Mouse (Mus musculus): ENCODE measurements at regions not wholly inside any gene's neighbourhood (a gene's known extent, or its start where the extent isn't known, plus 50 kb on each side); places are given as distances from the start of the nearest gene placed in this dataset.

DNA sequence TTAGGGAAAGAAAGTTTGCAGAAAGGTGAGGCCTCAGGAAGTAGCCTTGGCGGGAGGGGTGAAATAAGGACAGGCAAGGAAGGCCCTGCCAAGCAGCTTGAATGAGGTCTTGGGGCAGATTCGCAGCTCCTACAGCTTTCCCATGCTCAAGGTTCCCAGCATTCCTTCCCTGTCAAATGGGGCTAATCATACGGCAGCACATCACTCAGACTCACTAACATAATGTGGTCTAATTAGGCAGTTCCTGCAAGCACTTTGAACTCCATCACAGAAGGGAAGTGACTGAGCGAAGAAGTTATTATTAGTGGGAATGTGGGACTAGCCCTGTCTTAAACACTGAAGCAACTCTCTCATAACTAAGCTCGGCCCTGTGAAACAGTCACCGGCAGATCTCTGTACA is 87.1 kb upstream of the Gm10260 start:
- no peak for DNase-seq (ENCODE audit: low spot score)

- DNase-seq (ENCODE audit: low spot score) = no peak
These were observed 84.7 kb upstream of the Gm10260 start for GRCm38 (mm10) chr13:97845148-97845547.

- no peak for DNase-seq (ENCODE audit: low spot score)
These were observed 82.4 kb upstream of the Gm10260 start for GRCm38 (mm10) chr13:97842801-97843200.

DNA sequence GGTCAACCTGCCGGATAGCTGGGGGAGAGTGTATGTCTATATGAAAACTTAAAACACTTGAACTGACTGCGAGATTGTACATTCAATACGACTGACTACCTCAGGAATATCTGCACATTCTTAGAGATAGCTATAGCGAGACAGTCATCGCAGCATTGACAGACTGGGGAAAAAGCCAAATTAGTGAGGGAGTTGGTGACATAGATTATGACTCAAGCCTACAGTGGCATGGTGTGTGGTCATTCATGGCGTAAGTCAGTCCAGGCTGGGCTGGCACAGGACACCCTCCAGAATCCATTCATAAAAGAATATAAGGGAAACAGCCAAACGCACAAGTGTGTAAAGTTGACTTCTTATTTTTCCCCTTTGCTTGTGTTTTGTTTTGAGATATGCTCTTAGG is 81.1 kb upstream of the Gm10260 start:
- no peak for DNase-seq (ENCODE audit: low spot score)

DNA sequence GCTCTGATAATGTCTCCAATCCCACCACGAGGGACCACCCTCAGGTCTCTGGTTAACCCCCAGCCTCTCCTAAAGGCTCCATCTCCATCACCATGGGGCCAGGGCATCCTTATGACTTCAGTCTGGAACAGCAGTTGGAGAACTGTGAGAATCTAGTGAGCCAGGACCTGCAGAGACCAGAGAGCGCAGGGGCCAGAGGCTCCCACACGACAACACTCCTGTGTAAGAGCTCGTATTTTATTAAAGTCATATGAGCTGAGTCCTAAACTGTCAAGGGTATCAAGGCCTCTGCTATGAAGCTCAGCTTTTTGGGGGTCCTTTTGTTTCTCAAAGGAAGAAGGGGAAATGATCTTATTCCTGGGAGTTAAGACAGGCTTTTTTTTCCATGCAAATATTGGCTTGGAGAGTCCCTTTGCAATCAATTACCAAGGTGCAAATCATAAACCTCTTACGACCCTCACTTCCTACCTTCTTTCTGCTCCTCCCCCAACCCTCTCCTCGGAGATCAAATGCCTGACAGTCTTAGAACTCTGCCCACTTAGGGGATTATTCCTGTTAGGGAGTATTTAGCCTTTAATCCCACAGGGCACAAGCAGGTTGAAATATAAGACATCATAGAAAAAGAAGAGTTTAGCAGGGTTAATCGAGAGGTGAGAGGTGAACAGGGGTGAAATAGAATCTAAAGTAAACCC is 79.3 kb upstream of the Gm10260 start:
- DNase-seq (ENCODE audit: low spot score) = no peak

DNA sequence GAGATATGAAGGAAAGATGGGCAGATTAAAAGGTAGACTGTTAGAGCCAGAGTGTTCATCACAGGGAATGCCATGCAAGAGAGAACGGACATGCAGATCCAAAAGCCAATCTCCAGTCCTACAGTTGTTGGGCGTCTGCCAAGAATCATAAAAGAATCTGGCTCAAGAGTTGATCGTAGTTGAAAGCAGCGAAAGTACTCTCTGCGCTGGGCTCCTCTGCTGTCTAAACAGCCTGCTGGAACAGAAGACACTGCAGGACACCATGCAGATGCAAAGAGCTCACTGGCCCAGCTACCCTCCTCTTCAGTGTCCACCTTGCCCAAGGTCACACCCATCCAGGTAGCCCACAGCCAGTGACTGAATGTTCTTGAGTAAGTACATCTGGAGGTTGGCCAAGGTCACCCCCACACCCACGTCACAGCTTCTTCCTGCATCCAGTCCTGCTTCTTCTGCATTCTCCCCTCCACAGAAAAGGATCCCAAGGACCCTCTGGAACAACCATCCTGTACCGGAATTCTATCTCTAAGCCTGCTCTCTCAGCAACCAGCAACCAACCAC is 77.1 kb upstream of the Gm10260 start:
- no peak for DNase-seq (ENCODE audit: low spot score)

- DNase-seq (ENCODE audit: low spot score) = no peak
These were observed 72.0 kb upstream of the Gm10260 start for GRCm38 (mm10) chr13:97832448-97832847.

DNA sequence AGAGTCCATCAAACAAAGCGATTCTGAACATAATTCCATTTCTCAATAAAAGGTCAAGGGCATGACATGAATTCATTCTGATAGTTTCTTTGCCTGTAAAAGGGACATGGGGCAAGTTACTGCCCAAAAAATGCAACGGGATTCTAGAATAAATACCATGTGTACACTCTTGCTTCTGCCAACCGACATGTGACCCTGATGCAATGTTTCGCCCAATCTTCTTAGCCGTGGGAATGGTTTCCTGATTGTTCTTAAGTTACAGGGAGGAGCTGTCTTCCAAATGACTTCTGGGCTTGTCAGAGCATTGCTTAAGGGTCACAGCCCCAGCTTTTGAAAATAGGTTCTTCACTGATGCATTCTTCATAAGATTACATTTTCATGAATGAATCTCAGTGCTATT is 71.4 kb upstream of the Gm10260 start:
- DNase-seq (ENCODE audit: low spot score) = no peak

GRCm38 (mm10) chr13:97829558-97829957 is 69.1 kb upstream of the Gm10260 start:
- no peak for DNase-seq (ENCODE audit: low spot score)

- no peak for DNase-seq (ENCODE audit: low spot score)
These were observed 65.6 kb upstream of the Gm10260 start for GRCm38 (mm10) chr13:97825801-97826576.

DNA sequence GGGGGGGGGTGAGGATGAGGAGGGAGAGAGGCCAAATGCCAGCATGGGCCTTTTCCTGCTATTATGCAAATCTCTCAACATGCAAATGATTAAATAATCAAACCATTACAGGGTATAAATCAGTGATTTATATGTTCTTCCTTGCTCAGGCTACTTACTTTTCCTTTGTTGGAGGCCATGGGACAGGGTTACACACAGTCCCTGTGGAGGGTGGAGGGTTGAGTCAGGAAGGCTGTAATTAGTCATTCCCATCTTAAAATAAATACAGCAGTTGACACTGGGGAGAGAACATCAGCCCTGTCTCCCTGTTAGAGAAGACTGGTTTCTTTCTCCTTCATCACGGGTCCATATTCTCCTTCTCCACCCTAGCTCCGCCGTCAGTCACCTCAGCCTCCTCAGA is 64.9 kb upstream of the Gm10260 start:
- no peak for DNase-seq (ENCODE audit: low spot score)

DNA sequence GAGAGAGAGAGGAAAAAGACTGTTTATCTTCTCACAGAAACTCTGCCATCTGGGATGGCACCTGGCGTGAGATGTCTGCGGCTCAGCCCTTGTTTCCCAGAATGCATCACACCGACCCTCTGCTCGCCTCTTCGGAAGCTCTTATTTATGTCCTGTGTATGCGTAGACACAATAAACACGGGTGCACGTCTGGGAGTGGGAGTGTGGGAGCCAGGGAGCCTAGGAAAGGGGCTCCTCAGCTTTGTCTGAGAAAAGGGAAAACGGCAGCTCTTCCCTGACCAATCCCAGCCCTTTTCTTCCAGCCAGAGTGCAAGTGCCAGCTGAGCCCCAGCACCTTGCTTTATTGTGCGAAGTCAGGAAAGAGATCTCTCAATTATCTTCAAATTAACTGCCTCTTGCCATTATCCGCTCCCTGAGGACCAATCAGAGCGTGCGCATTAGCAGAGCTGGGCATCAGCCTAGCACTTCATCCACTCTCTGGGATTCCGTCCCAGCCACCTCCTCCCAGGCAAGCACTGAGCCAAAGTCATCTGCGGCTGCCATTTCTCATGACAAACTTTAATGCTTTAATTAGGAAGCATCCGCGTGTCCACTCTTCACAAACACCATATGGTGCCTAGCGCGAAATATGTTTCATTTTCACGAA is 63.8 kb upstream of the Gm10260 start:
- DNase-seq (ENCODE audit: low spot score) = peak; percentile 87

DNA sequence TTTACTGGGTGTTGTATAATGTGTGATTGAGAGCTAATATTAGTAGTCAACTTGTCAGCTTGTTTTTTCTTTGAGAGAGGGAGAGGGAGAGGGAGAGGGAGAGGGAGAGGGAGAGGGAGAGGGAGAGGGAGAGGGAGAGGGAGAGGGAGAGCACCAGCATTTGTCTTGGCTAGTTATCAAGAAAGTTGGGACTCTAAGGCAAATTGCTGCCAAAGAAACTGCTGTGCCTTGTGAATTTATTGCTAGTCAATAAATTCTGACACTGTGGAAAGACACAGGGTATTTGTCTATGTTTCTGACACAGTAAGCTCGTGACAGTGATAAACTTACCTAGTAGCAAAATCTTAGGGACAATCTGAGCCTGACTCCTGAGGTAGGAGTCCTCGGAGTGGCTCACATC is 61.2 kb upstream of the Gm10260 start:
- DNase-seq (ENCODE audit: low spot score) = no peak

- DNase-seq (ENCODE audit: low spot score) = no peak
These were observed 60.6 kb upstream of the Gm10260 start for GRCm38 (mm10) chr13:97821011-97821410.

DNA sequence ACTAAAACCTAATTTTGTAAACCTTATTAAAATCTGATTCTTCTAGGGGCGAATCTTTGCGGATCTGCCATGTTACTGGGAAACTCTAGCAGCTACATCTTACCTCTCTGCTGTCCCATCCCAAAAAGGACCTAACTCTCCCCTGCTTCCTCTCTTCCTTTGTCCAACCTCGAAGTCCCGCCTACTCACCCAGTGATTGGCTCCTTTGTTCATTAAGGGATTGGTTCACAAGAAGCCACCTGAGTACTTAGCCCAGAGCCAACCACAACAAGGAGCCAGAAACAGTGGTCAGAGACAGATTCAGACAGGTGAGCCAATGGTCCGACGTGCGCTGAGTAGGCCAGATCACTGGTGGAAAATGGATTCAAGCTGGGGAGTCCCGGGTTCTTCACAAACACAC is 60.0 kb upstream of the Gm10260 start:
- no peak for DNase-seq (ENCODE audit: low spot score)

DNA sequence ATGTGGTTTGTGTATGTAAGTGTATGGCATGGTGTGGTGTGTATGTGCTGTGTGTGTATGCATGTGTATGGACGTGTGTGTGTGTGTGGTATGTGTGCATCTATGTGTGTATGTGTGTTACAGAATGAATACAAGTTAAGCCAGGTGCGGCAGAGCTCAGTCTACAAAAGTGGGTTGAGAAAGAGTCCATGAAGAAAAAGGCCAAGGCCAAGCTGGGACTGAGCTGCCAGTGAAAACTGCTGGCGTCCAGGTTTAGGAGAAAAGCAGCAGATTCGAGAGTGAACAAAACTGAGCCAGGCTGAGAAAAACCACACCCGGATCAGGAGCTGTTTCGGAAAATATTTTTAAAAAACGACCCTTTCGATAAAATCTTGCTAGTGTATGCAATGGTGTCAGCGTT is 58.6 kb upstream of the Gm10260 start:
- DNase-seq (ENCODE audit: low spot score) = no peak

- no peak for DNase-seq (ENCODE audit: low spot score)
These were observed 56.5 kb upstream of the Gm10260 start for GRCm38 (mm10) chr13:97816923-97817322.
